In genomic region chr2:61113916-61114315, GRCm38 (mm10) we compare ENCODE assay signal across 26 mouse cellular contexts.
A peak's percentile ranks its signal among the peaks of the same experiment; 100 is the strongest.
DNase-seq lines count a peak whose midpoint lies in the region; ATAC-seq and TF ChIP-seq lines count a peak whose summit lies in the region.
"Had no signal": no experiment of that assay in that cellular context is flagged by ENCODE, and none has a peak within 500 bp of the region (broad histone marks: within the 10 kb centered on the region; RNA-seq: fewer than 3 reads in every experiment).

No protein-coding gene starts in this region.

- no peak for TF ChIP-seq POLR2A in lung, adult 2 months (IDR thresholded peaks at IDR 0.05; ENCODE audit: borderline replicate concordance, extremely low read depth, low read depth, low read length)

- no peaks in the 10 kb centered on the region for H3K9me3 ChIP-seq in heart, embryonic 12.5 days (replicated peaks)
- no peaks in the 10 kb centered on the region for H3K9me3 ChIP-seq in forebrain, embryonic 15.5 days
- H3K9me3 ChIP-seq: heart, embryonic 10.5 days; hindbrain, embryonic 12.5 days; liver, embryonic 15.5 days; midbrain, embryonic 10.5 days had no signal

- TF ChIP-seq CTCF in lung, adult 2 months (IDR thresholded peaks at IDR 0.05; ENCODE audit: insufficient read depth, low read length) = no peak

- no peaks in the 10 kb centered on the region for H3K36me3 ChIP-seq in heart, embryonic 12.5 days
- no peaks in the 10 kb centered on the region for H3K36me3 ChIP-seq in forebrain, embryonic 15.5 days
- H3K36me3 ChIP-seq: heart, embryonic 10.5 days; hindbrain, embryonic 12.5 days; liver, embryonic 15.5 days; midbrain, embryonic 10.5 days had no signal

- no peak overlapping the region for H3K27ac ChIP-seq in heart, embryonic 12.5 days (ENCODE audit: poor library complexity, severe bottlenecking)
- H3K27ac ChIP-seq in forebrain, embryonic 15.5 days (replicated peaks) = no peak overlapping the region
- H3K27ac ChIP-seq: gastrocnemius, adult 2 months; heart, embryonic 10.5 days; hindbrain, embryonic 12.5 days; kidney, postnatal 0 days; liver, embryonic 15.5 days; midbrain, embryonic 10.5 days had no signal

- peaks cover 11% of the 10 kb centered on the region for H3K4me1 ChIP-seq in heart, embryonic 12.5 days (replicated peaks)
- peaks cover 9% of the 10 kb centered on the region for H3K4me1 ChIP-seq in lung, adult 2 months (ENCODE audit: control insufficient read depth, insufficient read depth, low read length)
- no peaks in the 10 kb centered on the region for H3K4me1 ChIP-seq in forebrain, embryonic 15.5 days
- H3K4me1 ChIP-seq: hindbrain, embryonic 12.5 days; liver, embryonic 15.5 days; midbrain, embryonic 10.5 days had no signal

- no peak for ATAC-seq in heart, embryonic 12.5 days (ENCODE audit: insufficient number of reproducible peaks, low FRiP score)
- no peak for ATAC-seq in forebrain, embryonic 15.5 days (replicated peaks)
- ATAC-seq: forebrain, embryonic 14.5 days; intestine, embryonic 16.5 days had no signal

- H3K4me3 ChIP-seq in heart, embryonic 12.5 days = no peak overlapping the region
- no peak overlapping the region for H3K4me3 ChIP-seq in lung, adult 2 months (replicated peaks; ENCODE audit: extremely low read depth, low read depth, low read length)
- H3K4me3 ChIP-seq in forebrain, embryonic 15.5 days = no peak overlapping the region
- H3K4me3 ChIP-seq: gastrocnemius, adult 2 months; heart, embryonic 10.5 days; hindbrain, embryonic 12.5 days; liver, embryonic 15.5 days; midbrain, embryonic 10.5 days had no signal

- no peak overlapping the region for H3K9ac ChIP-seq in heart, embryonic 12.5 days
- H3K9ac ChIP-seq in forebrain, embryonic 15.5 days (replicated peaks) = no peak overlapping the region
- H3K9ac ChIP-seq: hindbrain, embryonic 12.5 days; liver, embryonic 15.5 days had no signal

- intact Hi-C loops in gastrocnemius, postnatal 36 days (cut with DNase I) = no loop called here

- peak; percentile 50 for DNase-seq in heart, adult 11 months
- DNase-seq in lung, adult 2 months = peak; percentile 37
- DNase-seq in lung, postnatal 10 days = peak; percentile 43
- no peak for DNase-seq in gastrocnemius, postnatal 36 days
- DNase-seq in adrenal gland, adult (ENCODE audit: inconsistent age in 2 of 2, low spot score in 1 of 2) = no peak
- DNase-seq: adrenal gland, postnatal 10 days; cerebellum, adult 11 months; cerebellum, adult 9-10 months; cerebellum, postnatal 36 days; gastrocnemius, adult 2 months; heart, postnatal 36 days; kidney, adult 8-10 months; kidney, postnatal 4 days; liver; thymus, adult 2 months; thymus, postnatal 4 days had no signal

- H3K27me3 ChIP-seq in heart, embryonic 12.5 days (replicated peaks) = no peaks in the 10 kb centered on the region
- no peaks in the 10 kb centered on the region for H3K27me3 ChIP-seq in forebrain, embryonic 15.5 days
- H3K27me3 ChIP-seq: CH12.LX; hindbrain, embryonic 12.5 days; liver, embryonic 15.5 days had no signal

- 75% methylated on average over 6 of the region's 6 CpGs for WGBS in heart, embryonic 12.5 days
- WGBS in lung, adult 2 months = 57% methylated on average over 6 of the region's 6 CpGs
- 67% methylated on average over 6 of the region's 6 CpGs for WGBS in forebrain, embryonic 15.5 days

- H3K4me2 ChIP-seq in heart, embryonic 12.5 days = no peak overlapping the region
- no peak overlapping the region for H3K4me2 ChIP-seq in forebrain, embryonic 15.5 days (replicated peaks)
- H3K4me2 ChIP-seq: hindbrain, embryonic 12.5 days; liver, embryonic 15.5 days had no signal

Comparison
In these comparisons a context has a peak if more than half of its experiments do, and no peak if none do; other contexts are left out.
1. DNase-seq: peak in heart, adult 11 months (single experiment), lung, adult 2 months (single experiment) and lung, postnatal 10 days (single experiment); none in gastrocnemius, postnatal 36 days (0 of 2) and adrenal gland, adult (0 of 2).